Mouse (Mus musculus): ENCODE data around the gene Akap3. TPM values are rescaled to one million over a fixed set of nuclear protein-coding genes. Genes with fewer than 3 reads are reported as not detected.

Gene Akap3
- polyA plus RNA-seq, 1 experiment from 2014 or later = 0.12 TPM

DNA sequence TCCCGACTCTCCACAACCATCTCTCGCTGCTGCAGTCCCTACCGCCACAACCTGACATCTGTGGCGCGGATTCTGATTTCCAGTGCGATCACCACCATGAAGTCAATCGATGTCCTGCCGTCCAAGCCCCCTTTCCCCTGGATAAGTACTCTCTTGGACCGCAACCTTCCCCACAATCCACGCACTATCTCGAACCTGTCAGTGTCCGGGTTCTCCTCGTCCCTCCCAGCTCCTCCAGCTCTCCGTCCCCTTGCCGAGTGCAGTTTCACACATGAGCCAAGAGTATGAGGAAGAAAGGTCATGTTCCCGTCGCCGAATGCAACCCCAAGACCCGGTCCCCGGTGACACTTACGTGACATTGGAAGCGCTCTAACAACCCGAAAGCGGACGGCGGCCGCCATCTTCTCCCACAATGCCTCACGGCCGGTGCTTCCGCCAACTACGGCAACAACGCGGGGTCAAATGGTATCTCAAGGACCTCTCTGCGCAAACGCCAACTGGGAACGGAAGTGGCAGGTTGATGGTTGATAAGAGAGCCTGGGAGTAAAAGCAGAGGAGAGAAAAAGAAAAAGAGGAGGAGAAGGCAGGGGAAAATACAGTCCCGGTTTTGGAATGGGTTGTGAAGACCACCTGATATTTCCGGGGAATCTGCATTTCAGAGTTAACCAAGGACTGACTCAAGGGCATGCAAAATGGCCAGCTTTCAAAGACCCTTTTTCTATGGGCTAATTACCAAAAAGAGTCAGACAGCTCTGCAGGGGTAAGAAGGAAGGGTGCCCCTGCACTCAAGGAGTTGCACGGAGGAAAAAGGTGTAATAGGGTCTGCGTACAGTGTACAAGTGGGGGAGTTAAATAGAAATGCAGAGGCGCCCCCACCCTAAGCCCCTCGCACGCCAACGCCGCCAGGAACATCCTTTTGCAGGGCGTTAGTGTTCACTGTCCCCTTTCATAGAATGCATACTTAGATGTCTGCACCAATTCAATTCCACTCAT is 3.9 kb upstream of the Akap3 start, which contains the start of gene Ndufa9:
TSS of gene Ndufa9 (minus strand) at position 425 of the 993 bp plus-strand sequence.
- Histone ChIP-seq H3K9me3 (ENCODE audit: control insufficient read depth, low read length) (no peaks in the 10 kb centered on the region), H3K4me1 (replicated peaks; ENCODE audit: control insufficient read depth, insufficient read depth, low read length) (0 out of 2 replicates have a peak, but pooled peaks cover 2% of the 10 kb centered on the region), H3K4me3 (ENCODE audit: low read depth, low read length) (peak within 1 kb of the TSS; percentile 83), H3K9ac (ENCODE audit: low read length) (peak within 1 kb of the TSS; percentile 80), H3K4me2 (ENCODE audit: low read depth, low read length, severe bottlenecking) (peak within 1 kb of the TSS; percentile 81), H3K36me3 (ENCODE audit: control insufficient read depth, insufficient read depth, low read length) (no peaks in the 10 kb centered on the region), H3K27ac (ENCODE audit: low read depth, low read length) (no peak within 1 kb of the TSS), H3K27me3 (ENCODE audit: control insufficient read depth, insufficient read depth, low read length) (no peaks in the 10 kb centered on the region)
- ATAC-seq (replicated peaks; ENCODE audit: low FRiP score) = peak; percentile 91
- peak; percentile 95 for DNase-seq (ENCODE audit: low spot score)
- WGBS = 6% methylated on average over 46 of the region's 46 CpGs

DNA sequence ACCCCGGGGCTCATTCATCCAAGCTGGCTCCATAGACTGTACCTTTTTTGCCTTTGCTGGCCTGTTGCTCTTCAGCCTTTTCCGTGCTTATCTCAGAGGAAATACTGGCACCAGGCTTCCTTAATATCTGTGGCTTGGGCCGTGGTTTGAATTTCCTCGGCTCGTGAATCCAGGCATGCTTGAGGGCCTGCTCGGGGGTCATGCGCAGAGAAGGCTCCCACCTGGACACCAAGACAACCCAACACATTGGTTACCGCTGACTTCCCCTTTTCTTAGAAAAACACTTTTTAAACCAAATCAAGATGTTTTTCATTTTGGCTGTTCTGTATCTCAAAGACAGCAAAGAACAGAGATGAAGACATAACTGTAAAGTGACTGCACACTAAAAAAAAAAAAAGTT is 24.2 kb downstream of the Akap3 start:
- H3K9me3 ChIP-seq (ENCODE audit: control insufficient read depth, low read length) = no peaks in the 10 kb centered on the region
- no peak overlapping the region for H3K4me3 ChIP-seq (ENCODE audit: low read depth, low read length)
- no peaks in the 10 kb centered on the region for H3K36me3 ChIP-seq (ENCODE audit: control insufficient read depth, insufficient read depth, low read length)
- no peak overlapping the region for H3K4me2 ChIP-seq (ENCODE audit: low read depth, low read length, severe bottlenecking)
- H3K9ac ChIP-seq (ENCODE audit: low read length) = no peak overlapping the region
- H3K27ac ChIP-seq (ENCODE audit: low read depth, low read length) = no peak overlapping the region
- no peak for DNase-seq (ENCODE audit: low spot score)
- WGBS = 86% methylated on average over 8 of the region's 8 CpGs
- no peaks in the 10 kb centered on the region for H3K27me3 ChIP-seq (ENCODE audit: control insufficient read depth, insufficient read depth, low read length)
- no peaks in the 10 kb centered on the region for H3K4me1 ChIP-seq (replicated peaks; ENCODE audit: control insufficient read depth, insufficient read depth, low read length)
- no peak for ATAC-seq (replicated peaks; ENCODE audit: low FRiP score)

DNA sequence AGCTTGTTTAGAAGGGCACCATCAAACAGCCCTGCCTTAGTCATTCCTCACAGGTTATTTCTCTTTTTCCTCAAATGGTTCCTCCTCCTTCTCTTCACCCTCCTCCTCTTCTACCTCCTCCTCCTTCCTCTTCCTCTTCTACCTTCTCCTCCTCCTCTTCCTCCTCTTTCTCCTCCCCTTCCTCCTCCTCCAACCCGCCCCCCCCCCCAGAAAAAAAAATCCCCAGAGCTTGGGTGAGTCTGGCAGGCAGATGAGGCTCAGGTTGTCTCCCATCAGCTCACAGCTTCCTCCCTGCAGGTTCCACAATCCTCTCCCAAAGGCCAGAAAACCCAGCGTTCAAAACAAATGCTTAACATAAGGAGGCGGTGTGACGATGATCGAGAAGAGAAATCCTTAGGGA is 54.5 kb downstream of the Akap3 start:
- Histone ChIP-seq H3K36me3 (ENCODE audit: control insufficient read depth, insufficient read depth, low read length) (no peaks in the 10 kb centered on the region), H3K9me3 (ENCODE audit: control insufficient read depth, low read length) (no peaks in the 10 kb centered on the region), H3K4me1 (replicated peaks; ENCODE audit: control insufficient read depth, insufficient read depth, low read length) (no peaks in the 10 kb centered on the region), H3K27me3 (ENCODE audit: control insufficient read depth, insufficient read depth, low read length) (no peaks in the 10 kb centered on the region), H3K9ac (ENCODE audit: low read length) (no peak overlapping the region), H3K27ac (ENCODE audit: low read depth, low read length) (no peak overlapping the region), H3K4me2 (ENCODE audit: low read depth, low read length, severe bottlenecking) (no peak overlapping the region), H3K4me3 (ENCODE audit: low read depth, low read length) (no peak overlapping the region)
- DNase-seq (ENCODE audit: low spot score) (no peak), ATAC-seq (replicated peaks; ENCODE audit: low FRiP score) (no peak)
- 83% methylated on average over 4 of the region's 5 CpGs for WGBS

DNA sequence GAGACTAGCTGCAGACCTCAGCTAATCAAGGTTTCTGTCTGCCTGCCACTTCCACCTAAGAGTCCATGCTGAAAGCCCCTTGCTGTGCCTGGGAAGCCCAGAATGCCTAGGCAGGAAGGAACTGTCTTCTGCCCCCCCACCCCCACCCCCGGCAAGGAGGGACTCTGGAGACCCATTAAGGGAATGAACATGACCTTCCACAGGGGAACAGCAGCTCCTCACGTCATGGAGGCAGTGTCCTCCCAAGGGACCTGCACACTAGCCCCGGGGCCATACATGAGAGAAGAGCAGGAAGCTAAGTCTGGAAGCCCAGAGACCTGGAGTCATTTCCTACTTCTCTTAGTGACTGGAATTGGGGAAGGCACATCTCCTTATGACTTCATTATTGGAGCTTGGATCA is 55.0 kb downstream of the Akap3 start:
- H3K4me2 ChIP-seq (ENCODE audit: low read depth, low read length, severe bottlenecking) = no peak overlapping the region
- no peak for DNase-seq (ENCODE audit: low spot score)
- H3K27me3 ChIP-seq (ENCODE audit: control insufficient read depth, insufficient read depth, low read length) = no peaks in the 10 kb centered on the region
- WGBS = 76% methylated on average over 3 of the region's 3 CpGs
- H3K9me3 ChIP-seq (ENCODE audit: control insufficient read depth, low read length) = no peaks in the 10 kb centered on the region
- H3K36me3 ChIP-seq (ENCODE audit: control insufficient read depth, insufficient read depth, low read length) = no peaks in the 10 kb centered on the region
- no peaks in the 10 kb centered on the region for H3K4me1 ChIP-seq (replicated peaks; ENCODE audit: control insufficient read depth, insufficient read depth, low read length)
- ATAC-seq (replicated peaks; ENCODE audit: low FRiP score) = no peak
- H3K9ac ChIP-seq (ENCODE audit: low read length) = no peak overlapping the region
- no peak overlapping the region for H3K4me3 ChIP-seq (ENCODE audit: low read depth, low read length)
- no peak overlapping the region for H3K27ac ChIP-seq (ENCODE audit: low read depth, low read length)

DNA sequence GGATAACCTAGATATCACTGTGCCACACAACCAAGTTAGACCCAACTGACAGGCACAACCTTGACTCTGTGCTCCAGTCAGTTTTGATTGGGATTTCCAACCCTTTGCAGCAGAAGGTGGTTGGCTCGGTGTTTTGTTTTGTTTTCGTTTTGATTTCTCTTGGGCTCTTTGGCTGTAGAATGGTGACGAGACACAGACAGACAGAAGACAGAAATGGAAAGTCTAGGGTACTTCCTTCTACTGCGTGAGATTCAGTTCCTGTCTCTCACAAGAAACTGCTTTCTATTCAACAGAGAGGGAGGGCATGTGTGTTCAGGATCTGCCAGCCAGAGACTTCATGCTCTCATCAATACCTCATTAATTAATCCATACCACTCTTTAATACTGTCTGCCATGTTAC is 57.8 kb downstream of the Akap3 start:
- 86% methylated on average over 4 of the region's 4 CpGs for WGBS
- Histone ChIP-seq H3K27ac (ENCODE audit: low read depth, low read length) (no peak overlapping the region), H3K4me2 (ENCODE audit: low read depth, low read length, severe bottlenecking) (no peak overlapping the region), H3K27me3 (ENCODE audit: control insufficient read depth, insufficient read depth, low read length) (no peaks in the 10 kb centered on the region), H3K36me3 (ENCODE audit: control insufficient read depth, insufficient read depth, low read length) (no peaks in the 10 kb centered on the region), H3K9ac (ENCODE audit: low read length) (no peak overlapping the region), H3K4me1 (replicated peaks; ENCODE audit: control insufficient read depth, insufficient read depth, low read length) (no peaks in the 10 kb centered on the region), H3K4me3 (ENCODE audit: low read depth, low read length) (no peak overlapping the region), H3K9me3 (ENCODE audit: control insufficient read depth, low read length) (no peaks in the 10 kb centered on the region)
- ATAC-seq (replicated peaks; ENCODE audit: low FRiP score) = no peak
- DNase-seq (ENCODE audit: low spot score) = no peak

DNA sequence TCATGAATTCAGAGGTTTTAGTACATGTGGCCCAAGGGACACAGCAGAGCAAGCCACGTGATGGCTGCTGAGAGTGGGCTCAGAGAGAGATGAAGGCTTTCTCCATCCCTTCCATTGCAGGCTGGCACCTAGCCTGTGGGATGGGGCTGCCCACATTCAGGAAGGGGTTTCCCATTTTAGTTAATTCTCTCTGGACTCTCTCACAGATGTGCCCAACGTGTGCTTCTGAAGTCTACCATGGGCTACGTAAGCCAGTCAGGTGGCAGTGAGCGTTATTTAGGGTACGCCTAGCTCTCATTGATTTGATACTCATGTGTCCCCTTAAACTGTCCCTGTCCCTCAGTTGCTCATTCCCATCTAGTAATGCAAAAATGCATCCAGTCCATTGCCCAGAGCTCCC is 62.0 kb downstream of the Akap3 start:
- DNase-seq (ENCODE audit: low spot score) (no peak), ATAC-seq (replicated peaks; ENCODE audit: low FRiP score) (no peak)
- no peak overlapping the region for H3K27ac ChIP-seq (ENCODE audit: low read depth, low read length)
- no peak overlapping the region for H3K4me3 ChIP-seq (ENCODE audit: low read depth, low read length)
- H3K4me2 ChIP-seq (ENCODE audit: low read depth, low read length, severe bottlenecking) = no peak overlapping the region
- no peaks in the 10 kb centered on the region for H3K9me3 ChIP-seq (ENCODE audit: control insufficient read depth, low read length)
- H3K36me3 ChIP-seq (ENCODE audit: control insufficient read depth, insufficient read depth, low read length) = no peaks in the 10 kb centered on the region
- no peaks in the 10 kb centered on the region for H3K4me1 ChIP-seq (replicated peaks; ENCODE audit: control insufficient read depth, insufficient read depth, low read length)
- WGBS = 88% methylated on average over 5 of the region's 5 CpGs
- no peak overlapping the region for H3K9ac ChIP-seq (ENCODE audit: low read length)
- no peaks in the 10 kb centered on the region for H3K27me3 ChIP-seq (ENCODE audit: control insufficient read depth, insufficient read depth, low read length)

DNA sequence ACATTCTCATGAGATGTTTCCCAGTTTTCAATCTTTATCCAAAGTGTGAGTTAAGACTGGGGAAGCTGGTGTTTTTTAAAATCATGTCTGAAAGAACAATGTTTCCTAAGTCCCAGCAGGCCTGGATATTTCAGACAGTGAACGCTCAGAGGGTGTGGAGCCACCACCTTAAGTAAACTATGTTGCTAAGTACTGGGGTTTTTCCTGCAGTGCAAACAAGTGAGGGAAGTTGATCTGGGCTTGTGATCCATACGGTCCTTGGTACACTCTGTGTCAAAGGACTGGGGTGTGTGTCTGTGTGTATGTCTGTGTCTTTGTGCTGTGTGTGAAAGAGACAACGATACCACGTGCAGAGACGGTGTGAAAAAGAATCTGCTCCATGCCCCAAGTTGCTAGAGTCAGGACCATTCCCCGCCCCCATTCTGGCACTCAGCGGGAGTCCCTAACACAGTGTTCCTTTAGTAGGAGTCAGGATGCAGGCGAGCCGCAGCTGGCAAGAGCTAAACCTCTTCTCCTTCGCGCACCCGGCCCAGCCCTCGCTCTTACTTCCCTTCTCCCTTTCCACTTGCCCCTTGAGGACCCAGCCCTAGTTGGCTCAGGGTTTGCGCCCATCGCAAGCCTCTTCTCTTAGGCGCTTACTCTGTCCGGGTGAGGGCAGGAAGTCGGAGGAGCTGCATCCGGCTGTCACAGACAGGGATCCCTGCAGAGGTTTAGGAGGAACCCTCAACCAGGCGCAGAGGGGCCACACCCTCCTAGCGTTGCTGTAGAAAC is 68.4 kb downstream of the Akap3 start, which contains the start of gene Dyrk4:
TSS of gene Dyrk4 (minus strand) at position 729 of the 771 bp plus-strand sequence.
- ATAC-seq (replicated peaks; ENCODE audit: low FRiP score) = no peak
- peaks cover 3% of the 10 kb centered on the region; the same call in 1 of the 2 replicates for H3K4me1 ChIP-seq (replicated peaks; ENCODE audit: control insufficient read depth, insufficient read depth, low read length)
- peak within 1 kb of the TSS; percentile 36 for H3K4me2 ChIP-seq (ENCODE audit: low read depth, low read length, severe bottlenecking)
- peak; percentile 58 for DNase-seq (ENCODE audit: low spot score)
- peaks cover 10% of the 10 kb centered on the region for H3K36me3 ChIP-seq (ENCODE audit: control insufficient read depth, insufficient read depth, low read length)
- H3K9ac ChIP-seq (ENCODE audit: low read length) = peak within 1 kb of the TSS; percentile 44
- H3K27me3 ChIP-seq (ENCODE audit: control insufficient read depth, insufficient read depth, low read length) = no peaks in the 10 kb centered on the region
- no peak within 1 kb of the TSS; the same call in 1 of the 2 replicates for H3K27ac ChIP-seq (ENCODE audit: low read depth, low read length)
- H3K4me3 ChIP-seq (ENCODE audit: low read depth, low read length) = no peak within 1 kb of the TSS
- H3K9me3 ChIP-seq (ENCODE audit: control insufficient read depth, low read length) = no peaks in the 10 kb centered on the region
- WGBS = 5% methylated on average over 21 of the region's 21 CpGs
